Mouse (Mus musculus) adrenal gland, adult 8-10 months (tissue): ENCODE results near the gene 4930505A04Rik. TPM values are rescaled to one million over a fixed set of nuclear protein-coding genes. Genes with fewer than 3 reads are reported as not detected.

Experiments
- total RNA-seq, 4 experiments: library from RNA; stranded (reverse); gene quantifications; 2 replicates each; pipeline ENCODE4 v1.2.4; 2022

Gene 4930505A04Rik
- total RNA-seq, 4 experiments from 2014 or later = 0.42 to 0.75 (median 0.67) TPM; not detected in 1

Other genes with a start within 250 kb of the 4930505A04Rik start
- 100 to 1,000 TPM; 290 to 336 (median 317) TPM for gene Sptbn1, start 203.7 kb downstream of the 4930505A04Rik start, total RNA-seq
- 10 to 100 TPM; 20.1 to 35.2 (median 23.2) TPM for gene Acyp2, start 177.8 kb upstream of the 4930505A04Rik start, total RNA-seq